Mouse (Mus musculus): ENCODE data around the gene Gm6358.

DNA sequence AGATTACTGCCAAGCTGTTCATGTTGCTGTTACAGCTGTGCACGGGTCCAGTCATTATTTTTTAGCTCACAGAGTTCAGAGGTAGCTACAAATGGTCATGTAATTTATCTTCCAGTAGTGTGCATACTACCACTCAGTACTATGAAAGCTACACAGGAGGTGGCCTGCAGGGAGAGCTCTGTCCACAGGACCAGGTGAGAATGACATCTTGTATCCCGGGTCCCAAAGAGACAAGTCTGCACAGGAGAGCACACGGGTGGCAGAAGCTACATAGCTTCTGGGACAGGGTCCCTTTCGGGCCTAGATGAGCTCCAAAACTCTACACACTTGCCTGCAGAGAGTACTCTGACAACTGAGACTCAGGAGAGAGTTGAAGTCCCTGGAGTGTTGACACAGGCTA, 48.0 kb downstream of the Gm6358 start:
- TF ChIP-seq CTCF (IDR thresholded peaks at IDR 0.05; ENCODE audit: low read depth) (no peak), EP300 (optimal IDR thresholded peaks at IDR 0.05) (no peak)
